Mouse (Mus musculus): ENCODE measurements around the gene Bex6. TPM values are rescaled to one million over a fixed set of nuclear protein-coding genes. Genes with fewer than 3 reads are reported as not detected.

The Bex6 gene
- polyA plus RNA-seq (2012; fragmentation: generic; extraction: Trizol) = not detected
- long read RNA-seq, experiment 1 = 0 reads
- long read RNA-seq, experiment 2 = 0 reads

DNA sequence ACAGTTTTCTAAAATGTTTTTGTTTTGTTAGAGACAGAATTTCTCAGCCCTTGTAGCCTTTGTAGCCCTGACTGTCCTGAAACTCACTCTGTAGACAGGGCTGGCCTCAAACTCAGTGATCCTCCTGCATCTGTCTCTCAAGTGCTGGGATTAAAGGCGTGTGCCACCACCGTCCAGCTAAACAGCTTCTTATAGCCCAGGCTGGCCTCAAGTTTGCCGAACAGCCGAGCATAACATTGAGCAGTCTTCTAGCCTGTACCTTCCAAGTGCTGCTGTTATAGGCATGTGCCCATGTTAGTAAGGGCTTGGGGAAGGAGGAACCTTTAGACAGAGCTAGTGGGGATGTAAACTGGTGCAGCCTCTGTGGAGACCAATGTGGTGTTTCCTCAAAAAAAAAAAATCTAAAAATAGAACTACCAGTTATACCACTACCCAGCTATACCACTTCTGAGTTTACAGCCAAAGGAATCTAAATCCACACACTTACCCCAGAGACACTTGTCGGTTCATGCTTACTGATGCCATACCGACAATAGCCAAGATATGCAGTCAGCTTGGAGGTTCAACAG lies at the start of gene Bex6:
Gene Bex6, plus strand, starts transcription at position 491 of the 569 bp plus-strand sequence.
- Histone ChIP-seq H3ac (ENCODE audit: control insufficient read depth, insufficient read length, low read depth) (no peak within 1 kb of the TSS), H3K79me3 (ENCODE audit: low read depth) (no peaks in the 10 kb centered on the region), H3K4me3 (ENCODE audit: insufficient read depth, poor library complexity, severe bottlenecking) (no peak within 1 kb of the TSS), H3K27me3 (ENCODE audit: control insufficient read depth, insufficient read depth, insufficient read length) (peaks cover 4% of the 10 kb centered on the region), H3K79me2 (ENCODE audit: control insufficient read depth, insufficient read depth) (no peaks in the 10 kb centered on the region), H3K36me3 (ENCODE audit: control insufficient read depth, insufficient read depth) (no peaks in the 10 kb centered on the region)
- no peak for TF ChIP-seq FOSL1 (IDR thresholded peaks at IDR 0.05; ENCODE audit: insufficient read depth, low read length, poor library complexity, severe bottlenecking)

DNA sequence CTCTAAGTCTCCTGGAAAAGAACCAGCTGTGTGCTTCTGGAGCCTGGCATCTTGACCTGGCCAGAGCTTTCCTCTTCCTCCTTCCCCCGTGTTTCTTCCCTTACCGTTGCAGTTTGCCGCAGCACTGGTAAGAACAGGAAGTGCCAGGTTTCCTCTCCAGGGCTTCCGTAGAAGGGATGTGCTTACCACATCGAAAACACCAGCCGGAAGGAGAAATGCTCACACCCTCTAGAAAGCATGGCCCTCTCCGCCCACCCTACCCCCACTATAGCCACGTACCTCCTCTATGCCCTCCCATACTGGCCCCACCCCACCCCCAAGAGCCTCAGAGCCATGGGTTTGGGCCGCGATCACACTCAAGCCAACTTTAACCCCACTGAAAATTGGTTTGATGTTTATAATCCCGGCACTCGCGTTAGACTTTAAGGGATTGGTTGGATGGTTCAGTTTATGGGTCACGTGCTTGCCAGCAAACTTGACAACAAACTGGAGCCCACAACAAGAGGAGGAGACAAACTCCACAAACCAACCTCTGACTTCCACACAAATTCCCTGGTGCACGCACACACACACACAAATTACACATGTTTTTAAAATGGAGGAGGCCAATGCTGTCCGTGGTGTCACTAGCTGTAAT lies 49.3 kb upstream of the Bex6 start:
- H3K4me3 ChIP-seq (ENCODE audit: insufficient read depth, poor library complexity, severe bottlenecking) = no peak overlapping the region
- H3K79me2 ChIP-seq (ENCODE audit: control insufficient read depth, insufficient read depth) = no peaks in the 10 kb centered on the region
- no peak overlapping the region for H3ac ChIP-seq (ENCODE audit: control insufficient read depth, insufficient read length, low read depth)
- no peaks in the 10 kb centered on the region for H3K79me3 ChIP-seq (ENCODE audit: low read depth)
- H3K27me3 ChIP-seq (ENCODE audit: control insufficient read depth, insufficient read depth, insufficient read length) = peaks cover 8% of the 10 kb centered on the region
- TF ChIP-seq MAX (IDR thresholded peaks at IDR 0.05) (no peak), CTCF (IDR thresholded peaks at IDR 0.05; ENCODE audit: control insufficient read depth, insufficient read depth, insufficient read length) (no peak), MYOG (IDR thresholded peaks at IDR 0.05; ENCODE audit: control insufficient read depth, extremely low read depth, insufficient read length) (no peak), CEBPB (IDR thresholded peaks at IDR 0.05; ENCODE audit: low read depth) (no peak), MYOD1 (IDR thresholded peaks at IDR 0.05; ENCODE audit: control insufficient read depth, insufficient read length, low read depth) (no peak), USF1 (IDR thresholded peaks at IDR 0.05; ENCODE audit: low read depth) (no peak), FOSL1 (IDR thresholded peaks at IDR 0.05; ENCODE audit: insufficient read depth, low read length, poor library complexity, severe bottlenecking) (no peak)
- no peaks in the 10 kb centered on the region for H3K36me3 ChIP-seq (ENCODE audit: control insufficient read depth, insufficient read depth)

DNA sequence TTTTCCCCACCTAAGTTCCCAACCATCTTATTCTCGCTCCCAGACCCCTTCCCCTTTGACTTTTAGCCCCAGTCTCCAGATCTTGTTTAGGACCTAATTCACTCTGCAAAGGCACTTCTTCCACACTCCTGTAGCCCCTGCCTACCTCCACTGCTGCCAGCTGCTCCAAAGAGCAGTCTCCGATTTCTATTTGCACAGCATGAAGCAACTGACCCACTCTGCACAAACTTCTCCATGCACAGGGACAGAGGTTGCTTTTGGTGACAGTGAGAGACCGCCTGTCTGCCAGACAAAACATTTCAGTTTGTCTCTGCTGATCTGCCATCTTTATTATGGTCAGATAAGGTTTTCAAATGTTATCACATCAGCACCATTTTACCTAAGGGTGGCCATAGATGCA lies 46.5 kb upstream of the Bex6 start:
- no peaks in the 10 kb centered on the region for H3K79me2 ChIP-seq (ENCODE audit: control insufficient read depth, insufficient read depth)
- H3K27me3 ChIP-seq (ENCODE audit: control insufficient read depth, insufficient read depth, insufficient read length) = peaks cover 14% of the 10 kb centered on the region
- H3K4me3 ChIP-seq (ENCODE audit: insufficient read depth, poor library complexity, severe bottlenecking) = no peak overlapping the region
- H3K36me3 ChIP-seq (ENCODE audit: control insufficient read depth, insufficient read depth) = no peaks in the 10 kb centered on the region
- H3ac ChIP-seq (ENCODE audit: control insufficient read depth, insufficient read length, low read depth) = no peak overlapping the region
- no peaks in the 10 kb centered on the region for H3K79me3 ChIP-seq (ENCODE audit: low read depth)
- TF ChIP-seq FOSL1 (IDR thresholded peaks at IDR 0.05; ENCODE audit: insufficient read depth, low read length, poor library complexity, severe bottlenecking) = no peak
- TF ChIP-seq MYOD1 (IDR thresholded peaks at IDR 0.05; ENCODE audit: control insufficient read depth, insufficient read length, low read depth) = no peak
- TF ChIP-seq CEBPB (IDR thresholded peaks at IDR 0.05; ENCODE audit: low read depth) = no peak
- TF ChIP-seq MAX (IDR thresholded peaks at IDR 0.05) = no peak
- no peak for TF ChIP-seq CTCF (IDR thresholded peaks at IDR 0.05; ENCODE audit: control insufficient read depth, insufficient read depth, insufficient read length)
- no peak for TF ChIP-seq MYOG (IDR thresholded peaks at IDR 0.05; ENCODE audit: control insufficient read depth, extremely low read depth, insufficient read length)
- no peak for TF ChIP-seq USF1 (IDR thresholded peaks at IDR 0.05; ENCODE audit: low read depth)

DNA sequence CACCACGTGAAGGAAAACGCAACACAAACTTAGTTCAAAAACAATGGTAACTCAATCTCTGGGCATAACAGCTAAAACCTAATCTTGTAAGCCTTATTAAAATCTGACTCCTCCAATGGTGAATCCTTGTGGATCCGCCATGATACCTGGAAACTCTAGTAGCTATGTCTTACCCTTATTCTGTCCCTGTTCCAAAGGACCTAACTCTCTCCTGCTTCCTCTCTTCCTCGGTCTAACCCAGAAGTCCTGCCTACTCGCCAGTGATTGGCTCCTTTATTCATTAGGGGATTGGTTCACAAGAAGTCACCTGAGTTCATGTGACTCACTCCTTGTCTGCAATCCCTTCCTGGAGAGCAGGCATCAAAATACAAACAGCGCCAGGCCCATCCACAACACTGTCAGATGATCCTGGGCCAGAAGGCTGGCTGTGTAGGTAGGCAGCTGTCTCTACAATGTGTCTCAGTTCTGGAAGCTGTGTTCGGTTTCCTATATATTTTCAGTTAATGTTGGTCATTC lies 43.7 kb upstream of the Bex6 start:
- no peaks in the 10 kb centered on the region for H3K36me3 ChIP-seq (ENCODE audit: control insufficient read depth, insufficient read depth)
- H3K79me2 ChIP-seq (ENCODE audit: control insufficient read depth, insufficient read depth) = no peaks in the 10 kb centered on the region
- TF ChIP-seq MAX (IDR thresholded peaks at IDR 0.05) (no peak), USF1 (IDR thresholded peaks at IDR 0.05; ENCODE audit: low read depth) (no peak), CTCF (IDR thresholded peaks at IDR 0.05; ENCODE audit: control insufficient read depth, insufficient read depth, insufficient read length) (no peak), FOSL1 (IDR thresholded peaks at IDR 0.05; ENCODE audit: insufficient read depth, low read length, poor library complexity, severe bottlenecking) (no peak), CEBPB (IDR thresholded peaks at IDR 0.05; ENCODE audit: low read depth) (no peak), MYOG (IDR thresholded peaks at IDR 0.05; ENCODE audit: control insufficient read depth, extremely low read depth, insufficient read length) (no peak), MYOD1 (IDR thresholded peaks at IDR 0.05; ENCODE audit: control insufficient read depth, insufficient read length, low read depth) (no peak)
- H3K27me3 ChIP-seq (ENCODE audit: control insufficient read depth, insufficient read depth, insufficient read length) = peaks cover 16% of the 10 kb centered on the region
- H3K4me3 ChIP-seq (ENCODE audit: insufficient read depth, poor library complexity, severe bottlenecking) = no peak overlapping the region
- H3K79me3 ChIP-seq (ENCODE audit: low read depth) = no peaks in the 10 kb centered on the region
- H3ac ChIP-seq (ENCODE audit: control insufficient read depth, insufficient read length, low read depth) = no peak overlapping the region

DNA sequence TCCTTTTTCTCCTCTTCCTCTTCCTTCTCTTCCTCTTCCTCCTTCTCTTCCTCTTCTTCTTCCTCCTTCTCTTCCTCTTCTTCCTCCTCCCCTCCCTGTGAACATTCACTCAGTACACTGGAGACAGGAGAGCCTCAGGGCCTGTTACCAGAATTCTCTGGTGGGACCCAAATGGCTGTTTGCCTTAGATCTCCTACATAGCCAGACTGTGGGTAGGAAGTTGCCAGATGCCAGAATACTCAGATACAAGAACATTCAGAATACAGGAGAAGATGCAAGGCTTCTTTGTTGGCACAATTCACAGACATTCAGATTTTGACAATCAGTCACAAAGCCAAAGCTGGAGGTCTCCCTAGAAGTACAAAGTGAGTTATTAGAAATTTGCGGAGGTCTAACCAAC lies 40.7 kb upstream of the Bex6 start:
- Histone ChIP-seq H3K27me3 (ENCODE audit: control insufficient read depth, insufficient read depth, insufficient read length) (peaks cover 19% of the 10 kb centered on the region), H3K4me3 (ENCODE audit: insufficient read depth, poor library complexity, severe bottlenecking) (no peak overlapping the region), H3K79me2 (ENCODE audit: control insufficient read depth, insufficient read depth) (no peaks in the 10 kb centered on the region), H3K36me3 (ENCODE audit: control insufficient read depth, insufficient read depth) (no peaks in the 10 kb centered on the region), H3K79me3 (ENCODE audit: low read depth) (no peaks in the 10 kb centered on the region), H3ac (ENCODE audit: control insufficient read depth, insufficient read length, low read depth) (no peak overlapping the region)
- TF ChIP-seq MYOD1 (IDR thresholded peaks at IDR 0.05; ENCODE audit: control insufficient read depth, insufficient read length, low read depth) = no peak
- no peak for TF ChIP-seq CTCF (IDR thresholded peaks at IDR 0.05; ENCODE audit: control insufficient read depth, insufficient read depth, insufficient read length)
- TF ChIP-seq MYOG (IDR thresholded peaks at IDR 0.05; ENCODE audit: control insufficient read depth, extremely low read depth, insufficient read length) = no peak
- no peak for TF ChIP-seq CEBPB (IDR thresholded peaks at IDR 0.05; ENCODE audit: low read depth)
- no peak for TF ChIP-seq FOSL1 (IDR thresholded peaks at IDR 0.05; ENCODE audit: insufficient read depth, low read length, poor library complexity, severe bottlenecking)
